Mouse (Mus musculus): Measurements from ENCODE around the gene Lypd4. TPM values are rescaled to one million over a fixed set of nuclear protein-coding genes. Genes with fewer than 3 reads are reported as not detected.
"Not testable (repeated sequence)": the region's sequence is repeated elsewhere in the genome, so short reads cannot be mapped to it uniquely, and the experiment has no call there.

The Lypd4 gene
- polyA plus RNA-seq, 1 experiment from 2014 or later = not detected

GRCm38 (mm10) chr7:24840331-24840730 lies 29.4 kb downstream of the Lypd4 start:
- no peak overlapping the region for H3K4me2 ChIP-seq
- H3K27ac ChIP-seq (replicated peaks) = no peak overlapping the region
- H3K9me3 ChIP-seq = no peaks in the 10 kb centered on the region
- 63% methylated on average over 3 of the region's 3 CpGs for WGBS
- ATAC-seq (ENCODE audit: low FRiP score, low read depth) = no peak
- H3K36me3 ChIP-seq = no peaks in the 10 kb centered on the region
- H3K4me1 ChIP-seq (replicated peaks) = no peaks in the 10 kb centered on the region
- H3K27me3 ChIP-seq = no peaks in the 10 kb centered on the region
- no peak overlapping the region for H3K9ac ChIP-seq
- no peak overlapping the region for H3K4me3 ChIP-seq

- H3K27ac ChIP-seq (replicated peaks) = no peak overlapping the region
- no peaks in the 10 kb centered on the region for H3K27me3 ChIP-seq
- H3K4me3 ChIP-seq = no peak overlapping the region
- no peaks in the 10 kb centered on the region for H3K9me3 ChIP-seq
- H3K4me2 ChIP-seq = no peak overlapping the region
- H3K4me1 ChIP-seq (replicated peaks) = no peaks in the 10 kb centered on the region
- WGBS = 90% methylated on average over 8 of the region's 8 CpGs
- no peak for ATAC-seq (ENCODE audit: low FRiP score, low read depth)
- H3K36me3 ChIP-seq = no peaks in the 10 kb centered on the region
- no peak overlapping the region for H3K9ac ChIP-seq
These were observed 30.3 kb downstream of the Lypd4 start for GRCm38 (mm10) chr7:24839410-24839808.

GRCm38 (mm10) chr7:24838732-24839409 lies 30.9 kb downstream of the Lypd4 start:
- whole genome bisulfite sequencing = 70% methylated on average over 12 of the region's 13 CpGs
- H3K4me1 ChIP-seq (replicated peaks); H3K36me3 ChIP-seq; H3K27me3 ChIP-seq; H3K9ac ChIP-seq; ATAC-seq (ENCODE audit: low FRiP score, low read depth); H3K4me3 ChIP-seq; H3K9me3 ChIP-seq; H3K4me2 ChIP-seq; H3K27ac ChIP-seq (replicated peaks): not testable (repeated sequence)

GRCm38 (mm10) chr7:24827181-24827580 lies 42.6 kb downstream of the Lypd4 start:
- WGBS = 91% methylated on average over 4 of the region's 4 CpGs

GRCm38 (mm10) chr7:24824452-24824851 lies 45.3 kb downstream of the Lypd4 start:
- no peak overlapping the region for H3K9ac ChIP-seq
- no peaks in the 10 kb centered on the region for H3K4me1 ChIP-seq (replicated peaks)
- H3K27me3 ChIP-seq = no peaks in the 10 kb centered on the region
- H3K4me2 ChIP-seq = no peak overlapping the region
- no peaks in the 10 kb centered on the region for H3K36me3 ChIP-seq
- WGBS = 76% methylated on average over 7 of the region's 7 CpGs
- no peaks in the 10 kb centered on the region for H3K9me3 ChIP-seq
- no peak overlapping the region for H3K4me3 ChIP-seq
- ATAC-seq (ENCODE audit: low FRiP score, low read depth) = no peak
- H3K27ac ChIP-seq (replicated peaks) = no peak overlapping the region

More at GRCm38 (mm10) chr7:24827181-24827580, 42.6 kb downstream of the Lypd4 start:
- Histone ChIP-seq H3K9ac (no peak overlapping the region), H3K27me3 (no peaks in the 10 kb centered on the region), H3K36me3 (no peaks in the 10 kb centered on the region), H3K4me2 (no peak overlapping the region), H3K9me3 (no peaks in the 10 kb centered on the region), H3K4me1 (replicated peaks) (no peaks in the 10 kb centered on the region), H3K27ac (replicated peaks) (no peak overlapping the region), H3K4me3 (no peak overlapping the region)
- ATAC-seq (ENCODE audit: low FRiP score, low read depth) = no peak

- Histone ChIP-seq H3K27ac (replicated peaks) (no peak overlapping the region), H3K4me1 (replicated peaks) (no peaks in the 10 kb centered on the region), H3K4me2 (no peak overlapping the region), H3K9me3 (no peaks in the 10 kb centered on the region), H3K4me3 (no peak overlapping the region), H3K9ac (no peak overlapping the region), H3K36me3 (no peaks in the 10 kb centered on the region), H3K27me3 (no peaks in the 10 kb centered on the region)
- WGBS = 1% methylated on average over 3 of the region's 3 CpGs
- ATAC-seq (ENCODE audit: low FRiP score, low read depth) = peak; percentile 54; the same call in 1 of the 2 replicates
These were observed 52.2 kb downstream of the Lypd4 start for GRCm38 (mm10) chr7:24817502-24817901.

Other genes with a start within 250 kb of the Lypd4 start
- 0.41 and 0.73 TPM in 2 replicates for gene Lypd3, start 233.4 kb downstream of the Lypd4 start, polyA plus RNA-seq (2015; fragmentation: Nextera tagmentation; extraction: Ambion mirVana)
- gene Tex101, start 193.3 kb downstream of the Lypd4 start, polyA plus RNA-seq (2015; fragmentation: Nextera tagmentation; extraction: Ambion mirVana) = not detected in 2 replicates
- gene BC049730, start 160.7 kb downstream of the Lypd4 start, polyA plus RNA-seq (2015; fragmentation: Nextera tagmentation; extraction: Ambion mirVana) = not detected in 2 replicates
- not detected in 2 replicates for gene Gm4763, start 143.0 kb downstream of the Lypd4 start, polyA plus RNA-seq (2015; fragmentation: Nextera tagmentation; extraction: Ambion mirVana)
- 0.26 and 0.49 TPM in 2 replicates for gene Cd177, start 109.6 kb downstream of the Lypd4 start, polyA plus RNA-seq (2015; fragmentation: Nextera tagmentation; extraction: Ambion mirVana)
- 0.21 and 0.48 TPM in 2 replicates for gene Ceacam10, start 92.7 kb downstream of the Lypd4 start, polyA plus RNA-seq (2015; fragmentation: Nextera tagmentation; extraction: Ambion mirVana)
- 29.3 and 43.6 TPM in 2 replicates for gene Gm9844, start 7.7 kb downstream of the Lypd4 start, polyA plus RNA-seq (2015; fragmentation: Nextera tagmentation; extraction: Ambion mirVana)
- 0.20 and 0.30 TPM in 2 replicates for gene Dmrtc2, start 116 bp upstream of the Lypd4 start, polyA plus RNA-seq (2015; fragmentation: Nextera tagmentation; extraction: Ambion mirVana)
- gene Rps19, start 14.4 kb upstream of the Lypd4 start, polyA plus RNA-seq (2015; fragmentation: Nextera tagmentation; extraction: Ambion mirVana) = 1,106 and 1,236 TPM in 2 replicates
- gene Cd79a, start 27.4 kb upstream of the Lypd4 start, polyA plus RNA-seq (2015; fragmentation: Nextera tagmentation; extraction: Ambion mirVana) = 0.17 and 0.46 TPM in 2 replicates
- gene Arhgef1, start 33.0 kb upstream of the Lypd4 start, polyA plus RNA-seq (2015; fragmentation: Nextera tagmentation; extraction: Ambion mirVana) = 64.6 and 73.5 TPM in 2 replicates
- 5.2 and 5.4 TPM in 2 replicates for gene Gm4881, start 74.6 kb upstream of the Lypd4 start, polyA plus RNA-seq (2015; fragmentation: Nextera tagmentation; extraction: Ambion mirVana)
- gene Rabac1, start 102.8 kb upstream of the Lypd4 start, polyA plus RNA-seq (2015; fragmentation: Nextera tagmentation; extraction: Ambion mirVana) = 302 and 308 TPM in 2 replicates
- gene Atp1a3, start 136.0 kb upstream of the Lypd4 start, polyA plus RNA-seq (2015; fragmentation: Nextera tagmentation; extraction: Ambion mirVana) = 487 and 576 TPM in 2 replicates
- gene Grik5, start 202.4 kb upstream of the Lypd4 start, polyA plus RNA-seq (2015; fragmentation: Nextera tagmentation; extraction: Ambion mirVana) = 18.3 and 18.5 TPM in 2 replicates
- gene Zfp574, start 202.6 kb upstream of the Lypd4 start, polyA plus RNA-seq (2015; fragmentation: Nextera tagmentation; extraction: Ambion mirVana) = 33.9 and 37.7 TPM in 2 replicates

Data from hindbrain, embryonic 15.5 days (tissue).